Mouse (Mus musculus): ENCODE data around the gene Rhbdd3.

- TF ChIP-seq CTCF (IDR thresholded peaks at IDR 0.05; ENCODE audit: borderline replicate concordance, extremely low read depth, insufficient read depth, insufficient read length) (no peak), POLR2A (IDR thresholded peaks at IDR 0.05; ENCODE audit: borderline replicate concordance, extremely low read depth, insufficient read depth, insufficient read length, poor library complexity, severe bottlenecking) (no peak)
Measured at GRCm38 (mm10) chr11:5145600-5145999, 46.9 kb downstream of the Rhbdd3 start.

Data from brain, embryonic 14.5 days (tissue).